ENCODE assay signal across 30 mouse cellular contexts in genomic region chr15:81967821-81968220, GRCm38 (mm10). TPM values are rescaled to one million over a fixed set of nuclear protein-coding genes. Genes with fewer than 3 reads are reported as not detected.
"Had no signal": no experiment of that assay in that cellular context is flagged by ENCODE, and none has a peak within 500 bp of the region (broad histone marks: within the 10 kb centered on the region; RNA-seq: fewer than 3 reads in every experiment).

No protein-coding gene starts in this region.

- H3K9me3 ChIP-seq: liver, embryonic 13.5 days; stomach, embryonic 15.5 days had no signal

- ATAC-seq: lung, postnatal 0 days; midbrain, embryonic 13.5 days had no signal

- H3K4me3 ChIP-seq: liver, embryonic 13.5 days; midbrain, embryonic 13.5 days; stomach, embryonic 15.5 days had no signal

- H3K4me2 ChIP-seq: liver, embryonic 13.5 days; lung, embryonic 14.5 days; midbrain, embryonic 13.5 days; stomach, embryonic 15.5 days had no signal

- DNase-seq: kidney, adult 18-20 months; kidney, adult 9 months; kidney, postnatal 14 days; kidney, postnatal 4 days; layer of hippocampus, adult 9-11 months; liver, embryonic 13.5 days; lung, embryonic 14.5 days; right cerebral cortex, adult 18-20 months; right cerebral cortex, postnatal 14 days; spleen, adult 18-20 months; thymus, postnatal 25 days had no signal

- H3K36me3 ChIP-seq: liver, embryonic 13.5 days; midbrain, embryonic 13.5 days; stomach, embryonic 15.5 days had no signal

- H3K9ac ChIP-seq: liver, embryonic 13.5 days; lung, embryonic 14.5 days; midbrain, embryonic 13.5 days; stomach, embryonic 15.5 days had no signal

- H3K4me1 ChIP-seq: midbrain, embryonic 13.5 days; stomach, embryonic 15.5 days had no signal

- H3K27me3 ChIP-seq: midbrain, embryonic 13.5 days; stomach, embryonic 15.5 days had no signal

- H3K27ac ChIP-seq: liver, embryonic 13.5 days; macrophage; midbrain, embryonic 13.5 days; stomach, embryonic 15.5 days had no signal

RNA-seq across cellular contexts. Expression of gene 1700029P11Rik, which starts 12.5 kb away (rescaled TPM):
- total RNA-seq: layer of hippocampus, adult 18-20 months; layer of hippocampus, postnatal 25 days; left cerebral cortex, adult 18-20 months; left cerebral cortex, postnatal 10 days; left cerebral cortex, postnatal 36 days; liver, adult 2 months; megakaryocyte, adult 5-6 weeks; midbrain, postnatal 0 days had no signal
- polyA plus RNA-seq: kidney, embryonic 16.5 days; limb, embryonic 11.5 days; limb, embryonic 14.5 days; liver, adult 2 months; liver, embryonic 13.5 days; liver, embryonic 16.5 days; lung, embryonic 14.5 days; lung, postnatal 0 days; macrophage; midbrain, embryonic 13.5 days; midbrain, postnatal 0 days; neural tube, embryonic 11.5 days; neural tube, embryonic 14.5 days; stomach, embryonic 15.5 days; thymus, postnatal 0 days had no signal

RNA-seq across cellular contexts. Expression of gene Csdc2, which starts 31.3 kb away (rescaled TPM):
- total RNA-seq: megakaryocyte, adult 5-6 weeks had no signal
